Mouse (Mus musculus) hindbrain, embryonic 16.5 days (tissue): Measurements from ENCODE around the gene Coa4. TPM values are rescaled to one million over a fixed set of nuclear protein-coding genes. Genes with fewer than 3 reads are reported as not detected.

Experiments used
- ATAC-seq: fragments of 200-750 bp; cut with Nextera tagmentation; 2 replicates; pipeline ENCODE4 v1.8.0; 2017; ENCODE audit warnings: moderate TSS enrichment, moderate library complexity
- H3K27ac ChIP-seq: fragments of 300-500 bp; sonication (generic); 2 replicates; pipeline ENCODE4 v1.5.1; 2014; ENCODE audit warnings: low read depth, mild to moderate bottlenecking, control low read depth, low read length, moderate library complexity
- H3K27me3 ChIP-seq: fragments of 300-500 bp; sonication (generic); replicated peaks from 2 replicates; pipeline ENCODE4 v1.6.1; 2014; ENCODE audit warnings: low read length; ENCODE audit not compliant: control insufficient read depth, insufficient read depth
- H3K36me3 ChIP-seq: fragments of 300-500 bp; sonication (generic); 2 replicates; pipeline ENCODE4 v1.6.1; 2014; ENCODE audit warnings: mild to moderate bottlenecking, low read length, moderate library complexity, mixed read lengths; ENCODE audit not compliant: control insufficient read depth, insufficient read depth
- H3K4me1 ChIP-seq: fragments of 300-500 bp; sonication (generic); 2 replicates; pipeline ENCODE4 v1.6.1; 2014; ENCODE audit warnings: low read depth, low read length; ENCODE audit not compliant: control insufficient read depth, insufficient read depth
- H3K4me2 ChIP-seq: fragments of 300-500 bp; sonication (generic); 2 replicates; pipeline ENCODE4 v1.6.1; 2014; ENCODE audit warnings: mild to moderate bottlenecking, low read length, control low read depth, moderate library complexity
- H3K4me3 ChIP-seq: fragments of 300-500 bp; sonication (generic); 2 replicates; pipeline ENCODE4 v1.5.1; 2014; ENCODE audit warnings: mild to moderate bottlenecking, low read length, control low read depth, moderate library complexity
- H3K9ac ChIP-seq: fragments of 300-500 bp; sonication (generic); 2 replicates; pipeline ENCODE4 v1.6.1; 2014; ENCODE audit warnings: low read depth, mild to moderate bottlenecking, control low read depth, low read length, moderate library complexity
- H3K9me3 ChIP-seq: fragments of 300-500 bp; sonication (generic); 2 replicates; pipeline ENCODE4 v1.6.1; 2014; ENCODE audit warnings: mild to moderate bottlenecking, low read length, moderate library complexity; ENCODE audit not compliant: control insufficient read depth
- WGBS: fragments of 180-500 bp; shearing (Covaris S2); extraction: QIAGEN DNeasy Blood & Tissue Kit; methylation state at CpG from one replicate; pipeline ENCODE4 v1.1.7; 2014; 5-methylcytosine and 5-hydroxymethylcytosine counted together
- polyA plus RNA-seq: library from polyadenylated mRNA; unstranded; fragments of >200 nt; fragmentation: Nextera tagmentation; extraction: Ambion mirVana; gene quantifications from 2 replicates; pipeline ENCODE4 v1.2.1, GENCODE M21; 2015

Gene Coa4
- polyA plus RNA-seq, 1 experiment from 2014 or later, result 14.1 TPM

DNA sequence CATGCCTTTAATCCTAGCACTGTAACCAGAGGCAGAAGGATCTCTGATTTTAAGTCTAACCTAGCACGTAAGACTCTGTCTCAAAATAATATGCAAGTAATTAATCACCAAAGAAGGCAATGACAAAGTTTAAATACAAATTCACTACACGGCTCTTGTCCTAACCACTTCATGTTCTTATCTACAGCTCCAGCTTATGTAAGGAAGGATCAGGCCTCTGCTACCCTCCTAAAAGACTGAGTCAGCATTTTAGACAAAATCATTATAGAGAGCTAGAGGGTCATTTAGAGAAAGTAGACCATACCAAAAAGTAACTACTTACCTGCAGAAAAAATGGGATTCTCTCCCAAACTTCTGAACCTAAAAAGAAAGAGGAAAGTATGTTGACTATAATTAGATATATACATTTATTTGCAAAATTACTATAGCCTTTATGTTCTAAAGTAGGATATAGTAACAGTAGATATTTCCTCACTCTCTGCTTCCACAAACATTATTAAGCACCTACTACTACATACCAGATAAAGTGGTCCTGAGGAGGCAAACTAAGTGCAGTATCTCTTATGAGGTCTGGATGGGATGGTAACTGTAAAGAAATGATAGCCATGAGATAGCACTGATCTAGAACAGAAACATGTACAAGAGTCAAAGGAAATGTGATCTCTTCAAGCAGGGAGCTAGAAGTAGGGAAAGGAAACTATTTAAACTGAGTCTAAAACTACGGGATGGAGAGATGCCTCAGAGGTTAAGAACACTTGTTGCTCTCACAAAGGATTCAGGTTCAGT lies 34.3 kb downstream of the Coa4 start:
- Histone ChIP-seq H3K4me2 (no peak overlapping the region), H3K9me3 (no peaks in the 10 kb centered on the region), H3K4me3 (no peak overlapping the region), H3K4me1 (no peaks in the 10 kb centered on the region), H3K36me3 (peaks cover 4% of the 10 kb centered on the region; the same call in 1 of the 2 replicates), H3K9ac (no peak overlapping the region), H3K27me3 (no peaks in the 10 kb centered on the region), H3K27ac (no peak overlapping the region)
- no peak for ATAC-seq
- 83% methylated on average over 3 of the region's 3 CpGs for WGBS

DNA sequence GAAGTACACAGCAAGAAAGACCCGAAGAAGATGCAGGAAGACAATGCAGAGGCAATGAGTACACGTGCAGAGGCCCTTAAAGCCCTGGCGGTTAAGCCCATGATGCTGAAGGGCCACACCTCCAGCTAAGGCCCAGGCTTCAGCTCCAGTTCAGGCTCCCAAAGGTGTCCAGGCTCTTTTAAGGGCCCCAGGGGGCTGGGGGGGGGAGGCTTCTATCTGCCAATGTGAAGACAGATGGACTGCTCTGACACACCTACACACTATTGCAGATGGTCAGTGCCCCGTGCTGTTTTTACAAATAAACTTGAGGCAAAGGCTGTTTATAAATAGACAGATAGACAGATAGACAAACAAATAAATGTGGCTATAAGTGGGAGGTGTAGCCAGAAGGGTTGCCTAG lies 35.2 kb downstream of the Coa4 start:
- no peaks in the 10 kb centered on the region for H3K9me3 ChIP-seq
- WGBS, result 92% methylated on average over 4 of the region's 4 CpGs
- ATAC-seq, result no peak

DNA sequence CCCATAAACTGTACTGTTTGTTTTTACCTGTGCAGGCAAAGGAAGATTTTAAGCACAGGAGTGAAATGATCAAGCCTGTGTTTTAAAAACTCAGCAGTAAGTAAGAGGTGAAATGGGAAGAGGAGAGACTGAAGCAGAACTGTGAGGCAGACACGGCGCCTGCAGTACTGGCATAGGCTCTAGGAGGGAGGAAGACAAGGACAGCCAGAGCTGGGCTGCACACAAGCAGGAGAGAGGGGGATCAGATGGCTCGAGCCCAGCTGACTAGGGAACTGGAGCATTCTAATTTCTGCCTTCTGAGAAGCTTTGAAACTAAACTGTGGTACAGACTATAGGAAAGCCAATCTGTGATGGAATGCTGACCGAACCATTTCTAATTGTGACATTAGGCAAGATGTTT lies 35.8 kb downstream of the Coa4 start:
- Histone ChIP-seq H3K4me1 (no peaks in the 10 kb centered on the region), H3K27me3 (no peaks in the 10 kb centered on the region), H3K9me3 (no peaks in the 10 kb centered on the region), H3K9ac (no peak overlapping the region), H3K4me3 (no peak overlapping the region), H3K36me3 (peaks cover 2% of the 10 kb centered on the region; the same call in 1 of the 2 replicates), H3K4me2 (no peak overlapping the region), H3K27ac (no peak overlapping the region)
- no peak for ATAC-seq
- 82% methylated on average over 4 of the region's 4 CpGs for WGBS

More for the DNA sequence above, 35.2 kb downstream of the Coa4 start:
- no peak overlapping the region for H3K4me3 ChIP-seq
- no peak overlapping the region for H3K4me2 ChIP-seq
- no peak overlapping the region for H3K27ac ChIP-seq
- peaks cover 4% of the 10 kb centered on the region; the same call in 1 of the 2 replicates for H3K36me3 ChIP-seq
- no peaks in the 10 kb centered on the region for H3K27me3 ChIP-seq
- no peak overlapping the region for H3K9ac ChIP-seq
- no peaks in the 10 kb centered on the region for H3K4me1 ChIP-seq

DNA sequence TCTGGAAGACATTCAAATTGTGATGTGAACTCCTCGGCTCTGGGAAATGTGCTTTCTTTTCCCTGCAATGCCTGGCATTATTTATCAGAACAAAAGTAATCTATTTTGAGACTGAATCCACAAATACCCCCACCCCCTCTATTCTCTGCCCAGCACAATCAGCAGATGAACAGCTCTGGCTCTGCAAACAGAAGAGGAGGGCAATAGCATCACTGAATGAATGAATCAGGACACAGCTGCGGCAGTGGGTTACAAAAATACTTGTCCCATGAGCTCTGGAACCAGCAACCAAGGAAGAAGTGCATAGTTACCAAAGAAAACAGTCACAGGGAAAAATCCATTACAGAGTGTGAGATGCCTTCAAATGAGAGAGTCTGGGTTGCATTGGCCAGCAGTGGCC lies 41.9 kb downstream of the Coa4 start:
- no peaks in the 10 kb centered on the region for H3K27me3 ChIP-seq

DNA sequence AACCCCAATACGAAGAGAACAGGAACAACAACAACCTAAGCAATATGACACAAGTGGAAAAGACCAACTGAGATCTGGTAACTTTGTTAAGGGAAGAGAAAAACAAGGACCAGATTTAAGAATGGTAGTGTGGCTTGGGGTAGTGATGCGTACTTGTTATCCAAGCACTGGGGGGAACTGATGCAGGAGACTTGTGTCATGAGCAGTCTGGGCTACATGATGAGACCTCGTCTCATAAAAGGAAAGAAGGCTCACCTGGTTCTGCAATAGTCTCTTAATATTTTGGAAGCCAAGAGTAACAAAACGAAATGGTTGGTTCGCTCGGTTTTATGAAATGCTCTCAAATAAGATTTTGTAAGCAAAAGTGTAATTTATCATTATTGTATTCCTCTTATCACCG lies 45.4 kb downstream of the Coa4 start:
- H3K36me3 ChIP-seq, result no peaks in the 10 kb centered on the region
- peaks cover 5% of the 10 kb centered on the region for H3K4me1 ChIP-seq
- H3K9ac ChIP-seq, result peak overlapping the region; percentile 84
- H3K27ac ChIP-seq, result no peak overlapping the region; the same call in 1 of the 2 replicates
- H3K27me3 ChIP-seq, result no peaks in the 10 kb centered on the region
- 38% methylated on average over 7 of the region's 7 CpGs for WGBS
- ATAC-seq, result no peak
- H3K4me3 ChIP-seq, result peak overlapping the region; percentile 51
- H3K9me3 ChIP-seq, result no peaks in the 10 kb centered on the region
- peak overlapping the region; percentile 79 for H3K4me2 ChIP-seq

More for the DNA sequence above, 41.9 kb downstream of the Coa4 start:
- H3K36me3 ChIP-seq, result peaks cover under 1% of the 10 kb centered on the region; the same call in 1 of the 2 replicates
- H3K4me2 ChIP-seq, result no peak overlapping the region
- H3K27ac ChIP-seq, result no peak overlapping the region
- peak; percentile 49; the same call in 1 of the 2 replicates for ATAC-seq
- no peaks in the 10 kb centered on the region for H3K9me3 ChIP-seq
- peaks cover 5% of the 10 kb centered on the region for H3K4me1 ChIP-seq
- WGBS, result 59% methylated on average over 2 of the region's 2 CpGs
- H3K9ac ChIP-seq, result no peak overlapping the region
- H3K4me3 ChIP-seq, result no peak overlapping the region

DNA sequence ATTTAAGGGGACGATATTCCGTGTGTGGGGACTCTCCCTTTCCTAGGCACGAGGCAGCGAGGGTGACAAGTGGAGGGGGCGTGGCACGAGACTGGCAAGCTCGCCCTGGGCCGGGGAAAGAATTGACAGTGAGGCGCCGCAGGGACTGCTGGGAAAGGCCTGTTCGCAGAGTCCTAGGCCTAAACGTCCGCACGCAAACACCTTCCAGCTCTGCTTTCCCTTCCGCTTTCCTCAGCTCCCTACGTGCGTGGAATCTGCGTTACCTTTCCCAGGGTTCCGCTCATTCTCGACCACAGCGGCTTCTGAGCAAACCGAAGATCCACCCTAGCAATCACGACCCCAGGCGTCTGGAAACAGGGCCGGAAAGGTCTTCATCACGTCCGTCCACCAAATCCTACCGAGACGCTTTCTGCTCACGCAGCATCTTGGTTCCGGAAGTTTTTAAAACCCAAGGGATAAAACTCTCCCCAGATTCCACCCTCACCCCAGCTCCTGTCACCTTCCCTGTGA lies 45.9 kb downstream of the Coa4 start:
- H3K4me3 ChIP-seq, result peak overlapping the region; percentile 51
- H3K4me2 ChIP-seq, result peak overlapping the region; percentile 79
- no peaks in the 10 kb centered on the region for H3K27me3 ChIP-seq
- WGBS, result under 1% methylated on average over 30 of the region's 31 CpGs
- H3K9me3 ChIP-seq, result no peaks in the 10 kb centered on the region
- ATAC-seq, result peak; percentile 96
- no peaks in the 10 kb centered on the region for H3K36me3 ChIP-seq
- peak overlapping the region; percentile 84 for H3K9ac ChIP-seq
- H3K27ac ChIP-seq, result peak overlapping the region; percentile 92
- peaks cover 5% of the 10 kb centered on the region for H3K4me1 ChIP-seq

DNA sequence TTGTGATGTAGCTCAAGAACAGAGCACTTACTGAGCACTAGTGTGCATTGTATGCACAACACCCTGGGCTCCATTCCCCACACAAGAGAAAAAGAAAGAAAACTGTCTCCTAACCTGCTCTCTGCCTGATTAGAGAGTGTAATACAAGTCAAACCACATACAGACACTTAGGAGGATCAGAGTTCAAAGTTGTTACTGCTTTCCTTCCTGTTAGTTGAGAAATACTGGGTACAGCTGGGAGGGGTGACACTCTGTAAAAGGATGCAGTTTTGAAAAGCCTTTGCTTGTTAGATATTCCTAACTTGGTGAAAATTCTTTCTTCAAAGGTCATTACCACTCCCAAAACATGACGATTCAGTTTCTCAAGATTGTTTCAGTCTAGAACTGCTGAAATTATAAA lies 52.9 kb downstream of the Coa4 start:
- WGBS, result 72% methylated on average over 1 of the region's 1 CpGs
- no peak for ATAC-seq
- no peak overlapping the region for H3K27ac ChIP-seq

More for the DNA sequence above, 52.9 kb downstream of the Coa4 start:
- no peaks in the 10 kb centered on the region for H3K9me3 ChIP-seq
- H3K9ac ChIP-seq, result no peak overlapping the region
- no peaks in the 10 kb centered on the region for H3K4me1 ChIP-seq
- H3K4me2 ChIP-seq, result no peak overlapping the region
- no peaks in the 10 kb centered on the region for H3K27me3 ChIP-seq
- H3K36me3 ChIP-seq, result no peaks in the 10 kb centered on the region
- no peak overlapping the region for H3K4me3 ChIP-seq

Other genes with a start within 250 kb of the Coa4 start
- gene C2cd3, start 164.8 kb upstream of the Coa4 start, polyA plus RNA-seq, result 13.2 and 16.9 TPM in 2 replicates
- gene Ppme1, start 164.8 kb upstream of the Coa4 start, polyA plus RNA-seq, result 157 and 168 TPM in 2 replicates
- 0.06 and 0.15 TPM in 2 replicates for gene Ucp3, start 64.1 kb upstream of the Coa4 start, polyA plus RNA-seq
- 85.7 and 88.9 TPM in 2 replicates for gene Ucp2, start 43.7 kb upstream of the Coa4 start, polyA plus RNA-seq
- 6.8 and 8.6 TPM in 2 replicates for gene Dnajb13, start 22.1 kb upstream of the Coa4 start, polyA plus RNA-seq
- gene Rab6a, start 70.3 kb downstream of the Coa4 start, polyA plus RNA-seq, result 276 and 294 TPM in 2 replicates
- 85.2 and 90.5 TPM in 2 replicates for gene Mrpl48, start 71.2 kb downstream of the Coa4 start, polyA plus RNA-seq
- gene Plekhb1, start 125.3 kb downstream of the Coa4 start, polyA plus RNA-seq, result 24.8 and 28.9 TPM in 2 replicates
- 102 and 103 TPM in 2 replicates for gene Fam168a, start 169.6 kb downstream of the Coa4 start, polyA plus RNA-seq